Mouse (Mus musculus): Measurements from ENCODE around the gene Fkbp5. TPM values are rescaled to one million over a fixed set of nuclear protein-coding genes. Genes with fewer than 3 reads are reported as not detected.

Gene Fkbp5
- total RNA-seq, 2 experiments from 2014 or later = 67.0 to 92.3 TPM

Small RNA genes within 50 kb of the gene (microRNA-seq; reads per million reads assigned to microRNA genes)
- gene Gm25195 = 0 reads per million in 2 experiments
- 0 to 0.21 reads per million in 2 experiments for gene Mir6969

Other genes starting within 250 kb of the Fkbp5 start
- 10 to 100 TPM; 25.2 to 27.9 TPM for gene Fance, start 204.0 kb downstream of the Fkbp5 start, total RNA-seq (2021)
- 100 to 1,000 TPM; 342 TPM for gene Rpl10a, start 189.1 kb downstream of the Fkbp5 start, total RNA-seq (2021)
- gene Tead3, start 166.7 kb downstream of the Fkbp5 start, total RNA-seq (2021) = 1 to 10 TPM; 1.7 to 3.7 TPM
- not detected for gene Tulp1, start 152.3 kb downstream of the Fkbp5 start, total RNA-seq (2021)
- not detected for gene Armc12, start 13.3 kb upstream of the Fkbp5 start, total RNA-seq (2021)
- gene Clpsl2, start 31.9 kb upstream of the Fkbp5 start, total RNA-seq (2021) = not detected
- not detected for gene Clps, start 43.2 kb upstream of the Fkbp5 start, total RNA-seq (2021)
- 1 to 10 TPM; 3.6 to 4.0 TPM for gene Lhfpl5, start 58.1 kb upstream of the Fkbp5 start, total RNA-seq (2021)
- gene Srpk1, start 105.2 kb upstream of the Fkbp5 start, total RNA-seq (2021) = 10 to 100 TPM; 77.8 to 83.3 TPM
- 1 to 10 TPM; 3.7 to 6.4 TPM for gene Slc26a8, start 172.7 kb upstream of the Fkbp5 start, total RNA-seq (2021)
- 10 to 100 TPM; 76.7 to 78.8 TPM for gene Mapk14, start 173.8 kb upstream of the Fkbp5 start, total RNA-seq (2021)
- gene AC170998.1, start 208.6 kb upstream of the Fkbp5 start, total RNA-seq (2021) = 1 to 10 TPM; 1.4 to 1.8 TPM